Mouse (Mus musculus): ENCODE data around the gene Slc7a11.

GRCm38 (mm10) chr3:49928509-49929263 is 514.7 kb downstream of the Slc7a11 start:
- no peak for TF ChIP-seq CTCF (IDR thresholded peaks at IDR 0.05; ENCODE audit: borderline replicate concordance, extremely low read depth, insufficient read depth, insufficient read length)
- no peak for TF ChIP-seq POLR2A (IDR thresholded peaks at IDR 0.05; ENCODE audit: borderline replicate concordance, extremely low read depth, insufficient read depth, insufficient read length, poor library complexity, severe bottlenecking)

Data from brain, embryonic 14.5 days (tissue).